Mouse (Mus musculus) hindbrain, embryonic 12.5 days (tissue): ENCODE measurements around the gene Tex21. TPM values are rescaled to one million over a fixed set of nuclear protein-coding genes. Genes with fewer than 3 reads are reported as not detected.

Experiments used
- ATAC-seq: fragments of 200-750 bp; cut with Nextera tagmentation; 2 replicates; pipeline ENCODE4 v1.8.0; 2017; ENCODE audit warnings: moderate TSS enrichment; ENCODE audit not compliant: low FRiP score
- H3K27ac ChIP-seq: fragments of 300-500 bp; sonication (generic); 2 replicates; pipeline ENCODE4 v1.5.1; 2016; ENCODE audit warnings: mild to moderate bottlenecking
- H3K27me3 ChIP-seq: fragments of 300-500 bp; sonication (generic); 2 replicates; pipeline ENCODE4 v1.6.1; 2016; ENCODE audit warnings: mild to moderate bottlenecking
- H3K36me3 ChIP-seq: fragments of 300-500 bp; sonication (generic); 2 replicates; pipeline ENCODE4 v1.6.1; 2016; ENCODE audit warnings: mild to moderate bottlenecking
- H3K4me1 ChIP-seq: fragments of 300-500 bp; sonication (generic); 2 replicates; pipeline ENCODE4 v1.6.1; 2016
- H3K4me2 ChIP-seq: fragments of 300-500 bp; sonication (generic); replicated peaks from 2 replicates; pipeline ENCODE4 v1.6.1; 2016; ENCODE audit warnings: mild to moderate bottlenecking
- H3K4me3 ChIP-seq: fragments of 300-500 bp; sonication (generic); 2 replicates; pipeline ENCODE4 v1.5.1; 2016; ENCODE audit warnings: mild to moderate bottlenecking
- H3K9ac ChIP-seq: fragments of 300-500 bp; sonication (generic); 2 replicates; pipeline ENCODE4 v1.6.1; 2016; ENCODE audit warnings: mild to moderate bottlenecking, moderate library complexity
- H3K9me3 ChIP-seq: fragments of 300-500 bp; sonication (generic); replicated peaks from 2 replicates; pipeline ENCODE4 v1.6.1; 2016; ENCODE audit warnings: mild to moderate bottlenecking
- WGBS: fragments of 180-500 bp; shearing (Covaris S2); methylation state at CpG from one replicate; pipeline ENCODE4 v1.1.7; 2016; 5-methylcytosine and 5-hydroxymethylcytosine counted together
- polyA plus RNA-seq: library from polyadenylated mRNA; unstranded; fragments of >200 nt; fragmentation: Nextera tagmentation; extraction: Ambion mirVana; gene quantifications from 2 replicates; pipeline ENCODE4 v1.2.1, GENCODE M21; 2016

The Tex21 gene
- polyA plus RNA-seq, result not detected in 2 replicates

GRCm38 (mm10) chr12:76246646-76247045, at the start of gene Tex21:
TSS of gene Tex21 (minus strand) at chr12:76246746.
- no peak within 1 kb of the TSS for H3K27ac ChIP-seq
- H3K36me3 ChIP-seq, result no peaks in the 10 kb centered on the region
- H3K27me3 ChIP-seq, result no peaks in the 10 kb centered on the region
- 74% methylated on average over 6 of the region's 6 CpGs for WGBS
- no peak within 1 kb of the TSS for H3K9ac ChIP-seq
- no peak within 1 kb of the TSS for H3K4me3 ChIP-seq
- H3K4me1 ChIP-seq, result no peaks in the 10 kb centered on the region
- H3K4me2 ChIP-seq, result no peak within 1 kb of the TSS
- H3K9me3 ChIP-seq, result no peaks in the 10 kb centered on the region
- ATAC-seq, result no peak

- H3K27ac ChIP-seq, result no peak overlapping the region
- no peaks in the 10 kb centered on the region for H3K9me3 ChIP-seq
- peaks cover 37% of the 10 kb centered on the region for H3K36me3 ChIP-seq
- H3K4me2 ChIP-seq, result no peak overlapping the region
- ATAC-seq, result no peak
- WGBS, result 67% methylated on average over 7 of the region's 7 CpGs
- H3K27me3 ChIP-seq, result no peaks in the 10 kb centered on the region
- H3K4me1 ChIP-seq, result peaks cover 6% of the 10 kb centered on the region
- no peak overlapping the region for H3K9ac ChIP-seq
- H3K4me3 ChIP-seq, result no peak overlapping the region
Observed at GRCm38 (mm10) chr12:76293192-76293591, 46.6 kb upstream of the Tex21 start.

GRCm38 (mm10) chr12:76290271-76290670, 43.7 kb upstream of the Tex21 start:
- Histone ChIP-seq H3K27me3 (no peaks in the 10 kb centered on the region), H3K4me3 (no peak overlapping the region), H3K9me3 (no peaks in the 10 kb centered on the region), H3K9ac (no peak overlapping the region), H3K4me2 (no peak overlapping the region), H3K4me1 (peaks cover 12% of the 10 kb centered on the region), H3K27ac (no peak overlapping the region), H3K36me3 (peaks cover 26% of the 10 kb centered on the region)
- 100% methylated on average over 2 of the region's 2 CpGs for WGBS
- ATAC-seq, result no peak

- ATAC-seq, result no peak
- Histone ChIP-seq H3K4me1 (peaks cover 12% of the 10 kb centered on the region), H3K9ac (no peak overlapping the region), H3K27me3 (no peaks in the 10 kb centered on the region), H3K36me3 (peaks cover 26% of the 10 kb centered on the region), H3K4me3 (no peak overlapping the region), H3K4me2 (no peak overlapping the region), H3K27ac (no peak overlapping the region), H3K9me3 (no peaks in the 10 kb centered on the region)
- 94% methylated on average over 12 of the region's 12 CpGs for WGBS
Observed at GRCm38 (mm10) chr12:76289428-76289827, 42.9 kb upstream of the Tex21 start.

- H3K9ac ChIP-seq, result no peak overlapping the region
- no peaks in the 10 kb centered on the region for H3K27me3 ChIP-seq
- peaks cover 21% of the 10 kb centered on the region for H3K36me3 ChIP-seq
- no peaks in the 10 kb centered on the region for H3K9me3 ChIP-seq
- peak; percentile 35; the same call in 1 of the 2 replicates for ATAC-seq
- H3K27ac ChIP-seq, result no peak overlapping the region
- H3K4me1 ChIP-seq, result peaks cover 12% of the 10 kb centered on the region
- no peak overlapping the region for H3K4me2 ChIP-seq
- H3K4me3 ChIP-seq, result no peak overlapping the region
- WGBS, result 46% methylated on average over 5 of the region's 5 CpGs
Observed at GRCm38 (mm10) chr12:76288494-76288893, 41.9 kb upstream of the Tex21 start.

- Histone ChIP-seq H3K9me3 (no peaks in the 10 kb centered on the region), H3K27me3 (no peaks in the 10 kb centered on the region), H3K4me2 (no peak overlapping the region), H3K4me1 (peaks cover 12% of the 10 kb centered on the region), H3K4me3 (no peak overlapping the region), H3K36me3 (peaks cover 25% of the 10 kb centered on the region), H3K9ac (no peak overlapping the region), H3K27ac (peak overlapping the region; percentile 56; the same call in 1 of the 2 replicates)
- WGBS, result 57% methylated on average over 8 of the region's 8 CpGs
- ATAC-seq, result no peak
Observed at GRCm38 (mm10) chr12:76287986-76288385, 41.4 kb upstream of the Tex21 start.

- Histone ChIP-seq H3K4me1 (peaks cover 17% of the 10 kb centered on the region), H3K27ac (no peak overlapping the region), H3K36me3 (peaks cover 23% of the 10 kb centered on the region), H3K4me2 (no peak overlapping the region), H3K9me3 (no peaks in the 10 kb centered on the region), H3K27me3 (no peaks in the 10 kb centered on the region), H3K4me3 (no peak overlapping the region), H3K9ac (no peak overlapping the region)
- no peak for ATAC-seq
- 80% methylated on average over 6 of the region's 6 CpGs for WGBS
Observed at GRCm38 (mm10) chr12:76285418-76285817, 38.9 kb upstream of the Tex21 start.

GRCm38 (mm10) chr12:76282532-76283173, 36.1 kb upstream of the Tex21 start:
- Histone ChIP-seq H3K27me3 (no peaks in the 10 kb centered on the region), H3K36me3 (peaks cover 30% of the 10 kb centered on the region), H3K4me3 (no peak overlapping the region), H3K27ac (no peak overlapping the region), H3K4me1 (peaks cover 8% of the 10 kb centered on the region), H3K9me3 (no peaks in the 10 kb centered on the region), H3K4me2 (no peak overlapping the region), H3K9ac (no peak overlapping the region)
- 84% methylated on average over 17 of the region's 17 CpGs for WGBS
- no peak for ATAC-seq

GRCm38 (mm10) chr12:76282132-76282531, 35.6 kb upstream of the Tex21 start:
- H3K36me3 ChIP-seq, result peaks cover 30% of the 10 kb centered on the region

GRCm38 (mm10) chr12:76281111-76281660, 34.6 kb upstream of the Tex21 start:
- WGBS, result 95% methylated on average over 2 of the region's 2 CpGs
- no peak overlapping the region for H3K27ac ChIP-seq
- no peak overlapping the region for H3K4me2 ChIP-seq
- no peak overlapping the region for H3K4me3 ChIP-seq
- peaks cover 30% of the 10 kb centered on the region for H3K36me3 ChIP-seq
- no peaks in the 10 kb centered on the region for H3K27me3 ChIP-seq
- H3K9me3 ChIP-seq, result no peaks in the 10 kb centered on the region
- no peak for ATAC-seq
- peaks cover 8% of the 10 kb centered on the region for H3K4me1 ChIP-seq
- no peak overlapping the region for H3K9ac ChIP-seq

More at GRCm38 (mm10) chr12:76282132-76282531, 35.6 kb upstream of the Tex21 start:
- Histone ChIP-seq H3K4me3 (no peak overlapping the region), H3K4me2 (no peak overlapping the region), H3K9me3 (no peaks in the 10 kb centered on the region), H3K27me3 (no peaks in the 10 kb centered on the region), H3K9ac (no peak overlapping the region), H3K4me1 (peaks cover 8% of the 10 kb centered on the region), H3K27ac (no peak overlapping the region)
- ATAC-seq, result no peak
- 57% methylated on average over 4 of the region's 4 CpGs for WGBS

- Histone ChIP-seq H3K27me3 (no peaks in the 10 kb centered on the region), H3K4me2 (no peak overlapping the region), H3K36me3 (peaks cover 30% of the 10 kb centered on the region), H3K9me3 (no peaks in the 10 kb centered on the region), H3K4me3 (no peak overlapping the region), H3K9ac (no peak overlapping the region), H3K4me1 (peaks cover 8% of the 10 kb centered on the region), H3K27ac (no peak overlapping the region)
- 91% methylated on average over 9 of the region's 9 CpGs for WGBS
- no peak for ATAC-seq
Observed at GRCm38 (mm10) chr12:76280556-76280955, 34.0 kb upstream of the Tex21 start.

GRCm38 (mm10) chr12:76278209-76278608, 31.7 kb upstream of the Tex21 start:
- 85% methylated on average over 6 of the region's 6 CpGs for WGBS
- H3K4me2 ChIP-seq, result no peak overlapping the region
- H3K9ac ChIP-seq, result no peak overlapping the region
- no peak overlapping the region for H3K27ac ChIP-seq
- H3K27me3 ChIP-seq, result no peaks in the 10 kb centered on the region
- no peak for ATAC-seq
- H3K4me3 ChIP-seq, result no peak overlapping the region
- no peaks in the 10 kb centered on the region for H3K9me3 ChIP-seq
- peaks cover 5% of the 10 kb centered on the region; the same call in 1 of the 2 replicates for H3K4me1 ChIP-seq
- H3K36me3 ChIP-seq, result peaks cover 27% of the 10 kb centered on the region
